Mouse (Mus musculus) olfactory bulb, adult 2 months (tissue): ENCODE data around the gene Dock4.

Experiments used
- CTCF ChIP-seq: fragments of 200-500 bp; IDR thresholded peaks from 2 replicates; pipeline ENCODE4 v1.5.1; 2012; ENCODE audit warnings: low read depth, mild to moderate bottlenecking, low read length, moderate library complexity; ENCODE audit not compliant: insufficient read depth
- POLR2A ChIP-seq: fragments of 200-500 bp; IDR thresholded peaks from 2 replicates; pipeline ENCODE4 v1.6.1; 2012; ENCODE audit warnings: mild to moderate bottlenecking, low read depth, low read length, moderate library complexity; ENCODE audit not compliant: insufficient read depth

DNA sequence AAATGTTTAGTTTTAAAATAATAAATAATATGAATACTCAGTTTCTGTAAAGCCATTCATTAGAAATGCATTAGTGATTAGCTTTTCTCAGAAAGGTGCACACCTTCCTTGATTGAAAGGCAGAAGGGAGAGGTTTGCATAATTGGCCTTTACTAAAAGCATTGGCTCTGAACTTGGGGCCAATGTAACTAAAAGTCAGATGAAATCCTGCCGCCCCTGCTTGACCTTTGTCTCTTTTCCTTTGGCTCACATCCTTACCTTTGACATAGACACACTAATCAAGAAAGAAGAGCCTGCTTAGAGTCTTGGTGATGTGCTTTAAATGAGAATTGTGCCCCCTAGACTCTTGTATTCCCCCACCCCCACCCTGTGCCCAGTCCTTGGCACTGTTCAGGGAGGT is 55.4 kb downstream of the Dock4 start:
- no peak for TF ChIP-seq CTCF
- TF ChIP-seq POLR2A: no peak
